Mouse (Mus musculus) induced T-regulatory cell, adult 2 months (primary cell): ENCODE results near the gene Hck.

Experiments used
- DNase-seq: peaks from one replicate; pipeline ENCODE4 v3.0.0-alpha.2; 2012; ENCODE audit warnings: low read depth

The Hck gene

DNA sequence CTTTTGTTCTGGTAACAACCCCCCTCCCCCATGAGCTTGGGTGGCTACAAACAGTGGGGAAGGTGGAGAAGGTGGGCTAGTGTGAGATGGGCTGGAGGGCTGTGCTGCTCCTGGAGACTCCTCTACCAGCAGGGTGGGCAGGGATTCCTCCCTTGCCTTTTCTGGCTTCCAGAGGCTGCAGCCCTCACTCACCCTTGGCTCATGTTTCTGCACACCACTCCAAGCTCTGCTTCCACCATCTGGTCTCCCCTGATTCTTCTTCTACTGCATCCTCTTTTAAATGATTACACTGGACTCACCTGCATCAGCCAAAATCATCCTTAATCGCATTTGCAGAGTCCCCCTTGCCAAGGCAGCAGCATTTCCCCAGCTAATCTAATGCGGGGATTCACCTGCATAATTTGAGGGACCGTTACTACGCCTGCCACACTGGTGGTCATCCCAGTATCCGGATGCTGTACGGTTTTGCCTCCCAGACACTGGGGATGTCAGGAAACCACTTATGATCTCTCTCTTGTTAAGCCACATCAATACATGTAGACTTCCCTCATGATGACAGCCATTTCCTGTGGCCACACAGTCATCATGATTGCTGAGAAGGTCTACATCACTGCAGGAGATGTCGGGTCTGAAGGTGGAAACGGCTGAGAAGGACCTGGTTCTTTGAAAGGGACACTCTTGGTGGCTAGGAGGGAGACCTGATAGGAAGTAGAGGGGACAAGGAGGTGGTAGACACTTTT lies 43.8 kb downstream of the Hck start:
- DNase-seq, result peak; percentile 49

DNA sequence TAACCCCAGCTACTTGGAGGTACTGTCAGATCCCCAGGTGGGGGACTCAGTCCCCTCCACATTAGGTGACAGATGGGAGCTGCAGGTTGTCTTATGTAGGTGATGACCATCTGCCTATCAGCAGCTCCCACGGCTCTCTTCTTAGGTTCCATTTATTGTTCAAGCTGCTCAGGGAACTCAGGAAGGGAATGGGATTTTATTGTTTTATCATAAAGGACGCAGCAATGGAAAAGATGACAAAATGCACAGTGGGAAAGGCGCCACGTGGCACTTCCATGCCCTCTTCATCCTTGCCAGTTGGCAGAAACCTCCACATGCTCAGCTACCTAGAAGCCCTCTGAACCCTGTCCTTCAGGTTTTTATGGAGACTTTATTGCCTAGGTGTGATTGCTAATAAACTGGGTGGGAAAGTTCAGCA lies 44.8 kb downstream of the Hck start:
- DNase-seq, result no peak

DNA sequence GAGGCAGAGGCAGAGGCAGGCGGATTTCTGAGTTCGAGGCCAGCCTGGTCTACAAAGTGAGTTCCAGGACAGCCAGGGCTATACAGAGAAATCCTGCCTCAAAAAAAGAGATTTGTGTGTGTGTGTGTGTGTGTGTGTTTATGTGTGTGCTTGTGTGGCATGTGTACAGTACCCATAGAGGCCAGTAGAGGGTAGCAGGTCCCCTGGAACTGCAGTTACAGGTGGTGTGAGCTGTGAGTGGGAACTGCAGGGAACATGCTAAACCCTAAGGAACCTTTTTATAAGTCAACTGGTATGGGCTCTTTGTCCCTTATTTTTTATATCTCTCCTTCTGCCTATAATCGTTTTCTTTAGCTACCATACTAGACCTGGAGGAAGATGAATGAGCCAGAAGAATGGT lies 49.0 kb downstream of the Hck start:
- peak; percentile 56 for DNase-seq

DNA sequence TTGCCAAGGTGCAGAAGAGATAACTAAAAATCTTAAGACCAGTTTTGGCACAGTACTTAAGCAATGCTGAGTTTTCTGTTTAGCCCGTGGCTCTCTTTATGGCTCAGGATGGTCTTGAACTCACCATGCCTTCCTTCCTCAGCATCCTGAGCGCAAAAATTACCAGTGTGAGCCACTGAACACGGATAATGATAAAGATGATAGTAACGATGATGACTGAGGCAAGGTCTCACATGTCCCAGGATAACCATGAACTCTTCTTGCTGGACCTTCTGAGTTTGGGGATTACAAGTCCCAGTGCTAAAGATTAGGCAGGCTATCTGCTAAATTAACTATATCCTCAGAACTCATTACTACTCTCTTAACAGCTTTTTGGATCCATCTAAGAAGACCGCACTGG lies 51.9 kb downstream of the Hck start:
- peak; percentile 20 for DNase-seq

DNA sequence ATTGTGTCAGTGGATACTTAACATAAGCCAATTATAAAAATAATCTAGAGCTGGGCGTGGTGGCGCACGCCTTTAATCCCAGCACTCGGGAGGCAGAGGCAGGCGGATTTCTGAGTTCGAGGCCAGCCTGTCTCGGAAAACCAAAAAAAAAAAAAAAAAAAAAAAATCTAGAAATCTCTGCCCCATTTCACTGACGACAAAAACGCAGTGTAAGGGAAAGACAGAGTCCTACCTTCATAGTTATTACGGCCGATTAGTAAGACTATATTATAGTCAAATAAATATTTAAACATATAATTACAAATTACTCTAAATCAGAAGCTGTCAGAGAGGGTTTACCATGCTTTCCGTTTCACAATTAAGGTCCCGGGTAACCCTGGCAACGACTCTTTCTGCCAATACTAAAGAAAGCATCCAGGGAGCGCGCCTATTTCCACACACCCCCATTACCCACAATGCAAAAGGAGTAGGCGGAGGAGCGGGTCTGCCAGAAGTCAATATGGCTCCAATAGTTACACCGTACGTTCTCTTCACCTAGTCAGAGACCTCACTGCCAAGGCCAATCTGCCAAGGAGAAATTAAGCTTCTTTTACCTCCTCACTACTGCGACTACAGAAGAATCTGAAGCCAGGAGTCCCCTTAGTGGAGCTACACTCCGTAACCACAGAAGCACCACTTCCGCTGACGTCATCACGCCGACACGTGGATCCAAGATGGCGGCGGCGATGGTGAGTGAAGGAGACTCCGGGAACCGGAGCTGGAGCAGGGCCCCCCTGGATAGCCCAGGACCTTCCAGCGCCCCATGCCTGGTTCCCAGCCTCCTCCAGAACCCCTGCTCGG lies 52.8 kb downstream of the Hck start, which contains the start of gene Tm9sf4:
Gene Tm9sf4, plus strand, starts transcription at position 460 of the 840 bp plus-strand sequence.
- DNase-seq, result peak; percentile 98

DNA sequence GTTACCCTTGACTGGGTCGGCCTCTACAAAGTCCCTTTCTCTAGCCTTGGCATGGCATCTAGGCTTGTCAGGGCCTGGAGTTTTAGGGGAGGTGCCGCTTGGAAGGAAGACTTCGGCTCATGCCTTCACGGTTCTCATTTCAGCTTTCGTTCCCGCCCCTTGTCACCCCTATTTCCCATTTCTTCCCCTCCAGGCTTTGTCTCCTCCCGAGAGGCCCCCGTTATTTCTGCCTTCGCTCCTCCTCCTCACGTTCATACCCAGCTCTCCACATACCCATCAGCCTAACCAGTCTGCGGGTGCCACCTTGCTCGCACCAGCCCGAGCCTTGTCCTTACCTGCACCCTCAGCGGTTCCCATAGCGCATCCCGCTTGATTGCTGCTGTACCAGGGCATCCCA lies 53.4 kb downstream of the Hck start:
- no peak for DNase-seq

DNA sequence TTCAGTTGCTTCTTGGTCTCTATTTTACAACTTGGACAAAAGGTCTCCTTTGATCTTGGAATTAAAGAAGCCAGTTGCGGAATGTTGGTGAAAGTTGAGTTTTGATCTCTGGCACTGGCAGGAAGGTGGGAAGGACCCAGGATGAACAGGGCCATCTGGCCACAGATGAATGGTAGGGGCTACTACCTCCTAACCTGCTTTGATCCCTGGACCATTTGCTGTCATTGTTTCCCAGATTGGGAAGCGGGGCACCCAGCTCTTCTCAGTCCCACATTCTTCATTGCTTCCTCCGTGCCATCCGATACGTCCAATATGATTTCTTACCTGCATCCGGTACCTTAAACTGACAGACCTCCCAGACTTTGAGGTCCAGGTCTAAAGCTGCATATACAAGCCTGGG lies 58.9 kb downstream of the Hck start:
- no peak for DNase-seq

DNA sequence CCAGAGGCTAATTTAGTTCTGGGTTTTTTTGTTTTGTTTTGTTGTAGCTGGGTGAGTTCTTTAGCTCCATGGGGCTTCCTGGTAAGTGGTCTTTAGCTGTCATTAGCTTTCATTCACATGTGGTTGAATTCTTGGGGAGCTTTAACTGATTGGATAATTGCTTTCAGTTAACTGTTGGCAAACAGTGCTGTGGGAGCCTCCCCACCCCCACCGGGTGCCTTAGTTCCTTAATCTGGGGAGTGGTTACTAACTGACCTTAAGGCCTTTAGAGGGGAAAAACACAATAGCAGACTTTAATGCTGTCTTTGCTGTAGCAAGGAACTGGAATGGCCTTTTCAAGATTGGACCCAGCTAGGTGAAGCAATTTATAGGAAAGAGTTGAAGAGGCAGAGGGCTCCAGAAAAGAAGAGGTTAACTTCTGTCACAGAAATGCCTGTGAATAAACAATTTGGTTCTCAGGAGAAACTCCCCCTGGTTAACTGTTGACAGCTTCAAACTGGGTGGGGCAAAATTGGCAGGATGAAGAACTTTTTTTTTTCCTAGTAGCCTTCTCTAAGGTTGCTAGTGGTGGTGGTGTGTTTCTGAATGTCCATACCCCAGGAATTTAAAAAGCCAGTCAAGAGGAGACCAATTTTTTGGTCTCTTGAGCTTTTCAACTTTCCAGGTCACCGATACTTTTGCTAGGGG lies 60.0 kb downstream of the Hck start:
- no peak for DNase-seq

DNA sequence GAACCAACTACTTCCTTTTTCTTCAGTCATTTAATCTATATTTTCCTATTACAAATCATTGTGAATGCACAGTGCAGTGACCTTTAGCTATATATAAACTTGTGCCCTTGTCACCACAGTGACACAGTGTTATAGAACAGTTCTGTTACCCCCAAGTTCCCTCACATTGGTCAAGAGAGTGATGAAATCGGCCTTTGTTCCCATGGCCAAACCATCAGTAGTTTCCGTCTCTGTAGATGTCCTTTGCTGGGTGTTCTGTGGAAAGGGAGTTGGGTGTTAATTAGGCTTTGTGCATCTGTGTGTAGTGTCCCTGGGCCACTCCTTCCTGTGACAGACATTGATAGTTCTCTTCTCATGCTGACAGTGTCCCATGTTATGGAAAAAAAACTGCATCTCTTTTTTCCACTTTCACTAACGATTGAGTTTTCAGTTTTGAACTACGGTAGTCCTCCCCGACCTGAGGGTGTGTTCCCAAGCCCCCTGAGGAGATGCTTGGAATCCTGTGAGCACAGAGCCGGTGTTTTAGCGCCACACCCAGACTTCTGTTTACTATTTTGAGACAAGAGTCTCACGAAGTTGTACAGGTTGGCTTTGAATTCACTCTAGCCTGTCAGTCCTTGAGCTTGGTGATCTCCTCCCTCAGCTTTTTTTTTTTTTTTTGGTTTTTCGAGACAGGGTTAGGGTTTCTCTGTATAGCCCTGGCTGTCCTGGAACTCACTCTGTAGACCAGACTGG lies 62.4 kb downstream of the Hck start:
- no peak for DNase-seq

DNA sequence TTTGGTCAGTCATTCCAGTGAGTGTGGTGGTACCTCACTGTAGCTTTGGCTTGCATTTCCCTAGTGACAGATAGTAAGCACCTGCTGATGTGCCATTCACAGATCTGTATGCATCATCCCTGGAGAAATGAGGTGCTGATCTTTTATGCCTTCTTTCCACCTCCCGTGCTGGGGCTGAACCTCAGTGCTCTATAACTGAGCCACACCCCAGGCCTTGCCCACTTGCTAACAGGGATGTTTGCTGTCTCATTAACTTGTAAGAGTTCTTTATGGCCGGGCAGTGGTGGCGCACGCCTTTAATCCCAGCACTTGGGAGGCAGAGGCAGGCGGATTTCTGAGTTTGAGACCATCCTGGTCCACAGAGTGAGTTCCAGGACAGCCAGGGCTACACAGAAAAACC lies 63.7 kb downstream of the Hck start:
- no peak for DNase-seq

DNA sequence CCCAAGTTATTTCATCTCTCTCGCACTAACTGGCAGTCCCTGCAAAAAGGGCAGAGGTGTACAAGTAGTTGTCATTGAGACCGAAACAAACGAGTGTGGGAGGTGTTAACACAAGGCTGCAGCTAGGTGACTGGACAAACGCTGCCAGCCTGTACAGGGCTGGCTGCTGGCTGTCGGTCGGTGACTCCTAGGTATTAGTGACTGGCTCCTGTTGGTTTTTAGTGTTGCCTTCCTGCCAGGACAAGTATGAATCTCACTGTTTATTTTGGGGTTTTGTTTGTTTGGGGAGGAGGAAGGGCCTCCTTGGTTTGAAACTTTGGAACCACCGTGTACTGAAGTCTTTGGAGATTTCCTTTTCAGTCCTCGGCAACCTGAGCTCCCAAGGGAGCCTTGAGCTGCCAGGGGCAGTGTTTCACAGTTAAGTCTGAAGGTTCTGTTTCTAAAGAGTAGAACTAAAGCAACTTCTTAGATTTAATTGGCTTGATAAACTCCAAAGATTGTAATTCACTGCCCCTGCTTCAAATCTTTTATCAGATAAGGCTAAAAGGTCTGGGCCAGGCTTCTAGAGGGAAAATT lies 67.8 kb downstream of the Hck start:
- no peak for DNase-seq

DNA sequence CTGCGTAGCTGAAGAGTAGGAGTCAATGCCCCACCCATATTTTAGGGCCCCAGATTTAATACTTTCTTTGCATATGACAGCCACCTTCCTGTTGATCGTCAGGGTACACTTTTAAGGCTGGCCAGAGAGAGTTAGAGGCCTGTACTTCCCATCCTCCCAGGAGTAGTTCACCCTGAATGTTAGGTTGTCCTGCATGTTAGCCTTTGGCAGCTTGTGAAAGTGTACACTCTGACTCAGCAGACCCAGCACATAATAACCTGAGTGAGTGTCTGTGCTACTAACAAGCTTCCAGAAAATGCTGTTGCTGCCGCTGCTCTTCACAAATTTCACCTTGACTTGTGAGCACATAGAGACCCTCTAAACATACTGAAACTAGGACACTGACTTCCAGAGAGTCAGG lies 68.9 kb downstream of the Hck start:
- no peak for DNase-seq

DNA sequence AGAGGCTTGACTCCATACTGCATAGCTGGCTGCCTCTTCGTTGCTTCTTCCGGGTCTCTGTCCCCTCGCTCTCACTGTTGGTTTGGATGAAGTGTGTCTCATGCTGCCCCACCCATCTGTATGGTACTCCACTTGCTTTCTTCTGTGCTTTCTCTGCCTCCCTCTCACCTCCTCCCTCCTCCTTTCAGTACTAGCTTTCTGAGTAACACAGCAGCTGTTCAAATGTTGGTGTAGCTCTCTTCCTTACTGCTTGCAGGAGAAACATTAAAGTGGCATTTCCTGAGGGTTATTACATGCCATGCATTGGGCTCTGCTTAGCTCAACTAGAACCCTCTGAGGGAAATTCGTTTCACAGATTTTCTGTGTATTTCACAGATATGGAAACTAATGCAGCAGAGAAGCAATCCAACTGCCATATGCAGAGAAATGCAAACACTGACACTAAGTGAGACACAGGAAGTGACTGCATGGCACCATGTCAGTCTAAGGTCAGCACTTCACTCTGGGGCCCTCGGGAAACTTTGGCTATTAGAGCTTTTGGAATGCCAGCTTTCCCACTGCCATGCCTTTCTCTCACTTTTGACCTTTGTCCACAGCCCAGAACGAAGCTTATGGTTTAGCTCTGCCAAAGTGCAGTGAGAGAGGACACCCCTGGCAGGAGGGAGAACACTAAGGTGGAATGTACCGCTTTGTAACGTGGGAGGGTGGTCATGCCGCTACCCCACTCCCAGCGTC lies 71.0 kb downstream of the Hck start:
- no peak for DNase-seq

DNA sequence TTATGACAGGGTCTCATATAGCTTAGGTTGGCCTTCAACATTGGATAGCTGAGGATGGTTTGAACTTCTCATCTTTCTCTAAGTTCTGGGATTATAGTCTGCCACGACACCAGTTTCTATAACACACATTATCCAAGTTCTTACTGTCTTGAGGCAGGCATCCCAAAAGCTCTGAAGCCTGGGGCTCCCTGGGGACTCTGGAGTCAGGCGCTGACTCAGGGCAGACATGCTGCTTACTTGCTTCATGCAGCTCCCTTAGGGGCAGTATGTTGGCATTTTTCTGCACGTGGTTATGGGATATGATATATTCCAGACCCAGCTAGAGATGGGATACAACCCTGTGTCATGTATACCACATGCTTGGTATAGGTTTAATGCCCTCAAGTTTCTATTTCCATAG lies 71.7 kb downstream of the Hck start:
- DNase-seq, result no peak

DNA sequence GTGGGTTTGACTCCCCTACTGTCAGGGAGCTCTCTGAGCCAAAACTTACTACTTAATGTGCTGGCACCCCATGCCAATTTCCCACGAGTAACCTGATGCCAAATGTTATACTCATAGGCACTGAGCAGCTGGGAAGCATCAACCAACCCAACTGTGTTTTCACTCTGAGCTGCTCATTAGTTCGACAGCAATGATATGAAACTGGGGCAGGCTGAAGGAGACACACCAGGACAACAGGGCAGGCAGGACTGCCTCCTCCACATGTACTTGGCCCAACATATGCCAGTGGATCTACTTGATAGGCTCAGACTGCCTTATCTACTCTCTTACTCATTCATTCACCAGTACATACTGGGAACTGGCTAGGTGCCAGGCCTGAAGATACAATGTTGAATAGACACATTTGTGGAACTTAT lies 77.9 kb downstream of the Hck start:
- DNase-seq, result no peak

DNA sequence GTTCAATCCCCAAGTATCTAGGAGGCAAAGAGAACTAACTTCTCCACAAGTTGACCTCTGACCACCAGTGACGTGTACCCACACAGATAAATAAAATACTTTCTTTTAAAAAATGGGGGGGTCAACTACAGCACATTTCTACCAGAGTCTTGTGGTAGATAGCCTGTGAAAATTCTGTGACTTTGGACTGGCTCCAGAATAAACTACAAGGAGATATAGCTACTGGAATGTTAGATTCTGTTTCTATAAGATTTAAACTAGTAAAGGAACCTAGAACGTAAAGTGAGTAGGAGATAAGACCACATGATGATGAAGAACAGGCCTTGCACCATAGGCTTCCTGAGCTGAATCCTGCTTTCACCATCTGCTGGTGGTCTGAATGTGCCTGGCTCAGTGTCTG lies 79.6 kb downstream of the Hck start:
- DNase-seq, result no peak

DNA sequence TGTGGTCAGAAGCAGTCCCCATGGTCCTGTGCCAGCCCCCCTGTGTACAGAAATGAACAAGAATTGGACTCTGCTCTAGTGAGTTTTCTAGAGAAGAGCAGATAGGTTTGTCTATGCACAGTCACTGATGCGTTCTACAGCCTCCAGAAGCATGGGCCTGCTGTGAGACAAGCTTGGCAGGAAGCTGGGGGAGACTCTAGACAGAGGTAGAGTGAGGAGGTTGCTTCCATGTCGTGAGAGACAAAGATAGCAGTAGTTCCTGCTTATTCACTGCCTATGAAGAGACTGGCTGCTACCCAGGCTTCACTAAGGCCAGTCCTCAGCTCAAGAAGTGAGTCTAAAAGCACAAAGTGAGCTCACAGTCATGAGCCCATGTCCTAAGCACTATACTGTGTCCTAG lies 83.0 kb downstream of the Hck start:
- no peak for DNase-seq

DNA sequence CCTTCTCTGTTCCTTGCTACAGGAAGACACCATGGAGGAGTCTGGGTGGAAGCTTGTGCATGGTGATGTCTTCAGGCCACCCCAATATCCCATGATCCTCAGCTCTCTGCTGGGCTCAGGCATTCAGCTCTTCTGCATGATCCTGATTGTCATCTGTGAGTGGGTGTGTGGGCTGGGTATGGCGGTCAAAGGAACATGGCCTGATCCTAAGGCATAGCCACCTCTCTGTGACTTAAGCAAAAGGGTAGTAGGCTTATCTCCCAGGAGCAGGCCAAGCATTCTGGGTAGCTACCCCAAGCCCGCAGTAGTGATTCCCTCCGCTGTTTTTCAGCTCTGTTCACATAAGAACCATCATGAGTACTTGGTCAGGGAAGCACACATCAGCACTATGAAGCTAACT lies 86.0 kb downstream of the Hck start:
- DNase-seq, result no peak

DNA sequence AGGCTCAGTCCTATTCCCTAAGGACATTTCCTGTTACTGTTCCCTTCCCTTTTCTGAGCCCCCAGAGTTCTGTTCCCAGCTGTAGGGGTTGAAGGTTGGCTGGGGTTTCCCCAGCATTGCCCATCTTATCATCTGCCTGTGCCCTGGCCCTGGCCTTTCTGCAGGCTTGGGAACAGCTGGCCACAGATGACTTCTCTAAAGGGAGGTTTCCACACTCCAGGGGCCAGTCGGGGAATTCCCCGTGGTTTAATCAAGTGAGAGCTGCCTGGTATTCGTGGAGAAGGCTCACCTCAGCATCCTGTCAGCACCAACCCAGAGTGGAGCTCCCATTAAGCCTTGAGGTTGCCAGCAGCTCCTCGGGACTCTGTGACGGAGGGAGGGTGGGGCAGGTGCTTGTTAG lies 90.2 kb downstream of the Hck start:
- peak; percentile 22 for DNase-seq

DNA sequence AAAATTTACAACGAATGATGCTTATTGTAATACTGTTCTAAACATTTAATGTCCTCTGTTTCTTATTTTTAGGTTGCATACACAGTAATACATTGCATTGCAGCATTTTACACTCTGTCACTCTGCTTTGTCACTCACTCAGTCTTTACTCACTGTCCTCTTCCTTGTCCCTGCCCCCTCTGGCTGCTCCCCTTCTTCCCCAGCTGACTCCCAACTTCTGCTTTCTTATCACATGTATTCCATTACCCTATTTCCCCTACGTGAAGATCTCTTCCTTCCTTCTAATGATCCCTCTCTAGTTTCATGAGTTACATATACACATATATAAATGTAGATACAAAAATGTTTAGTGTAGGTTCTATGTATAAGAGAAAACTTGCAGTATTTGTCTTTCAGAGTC lies 90.8 kb downstream of the Hck start:
- no peak for DNase-seq
